Mouse (Mus musculus) liver, adult (tissue): ENCODE data around the gene Syne2.

ENCODE experiments used
- GATA4 ChIP-seq: IDR thresholded peaks from 2 replicates; pipeline ENCODE4 v1.6.1; 2014; ENCODE audit warnings: mild to moderate bottlenecking, low read length; ENCODE audit not compliant: insufficient replicate concordance

Syne2 gene

GRCm38 (mm10) chr12:76073066-76073826 is 255.3 kb downstream of the Syne2 start:
- no peak for TF ChIP-seq GATA4

- TF ChIP-seq GATA4, result no peak
Measured at GRCm38 (mm10) chr12:76073981-76074380, 256.0 kb downstream of the Syne2 start.

GRCm38 (mm10) chr12:76080876-76081556 is 263.1 kb downstream of the Syne2 start:
- no peak for TF ChIP-seq GATA4

- no peak for TF ChIP-seq GATA4
Measured at GRCm38 (mm10) chr12:76081557-76082211, 263.8 kb downstream of the Syne2 start.

GRCm38 (mm10) chr12:76085066-76085465 is 267.1 kb downstream of the Syne2 start:
- no peak for TF ChIP-seq GATA4

- TF ChIP-seq GATA4, result no peak
Measured at GRCm38 (mm10) chr12:76085956-76086905, 268.3 kb downstream of the Syne2 start.

- TF ChIP-seq GATA4, result no peak
Measured at GRCm38 (mm10) chr12:76087025-76087424, 269.1 kb downstream of the Syne2 start.

GRCm38 (mm10) chr12:76092789-76093466 is 275.0 kb downstream of the Syne2 start:
- no peak for TF ChIP-seq GATA4

GRCm38 (mm10) chr12:76093613-76094588 is 276.0 kb downstream of the Syne2 start:
- no peak for TF ChIP-seq GATA4

- no peak for TF ChIP-seq GATA4
Measured at GRCm38 (mm10) chr12:76095117-76096035, 277.4 kb downstream of the Syne2 start.

GRCm38 (mm10) chr12:76102621-76103020 is 284.7 kb downstream of the Syne2 start:
- no peak for TF ChIP-seq GATA4

- no peak for TF ChIP-seq GATA4
Measured at GRCm38 (mm10) chr12:76104596-76105351, 286.8 kb downstream of the Syne2 start.
